Mouse (Mus musculus) neutrophil, adult 83 days (primary cell): ENCODE results near the gene Chst14. TPM values are rescaled to one million over a fixed set of nuclear protein-coding genes. Genes with fewer than 3 reads are reported as not detected.

Experiments
- total RNA-seq, 2 experiments: library from RNA; stranded (reverse); gene quantifications; one replicate each; pipeline ENCODE4 v1.2.4; 2023

Chst14 gene
- 1 to 10 TPM; 3.4 TPM for total RNA-seq

DNA sequence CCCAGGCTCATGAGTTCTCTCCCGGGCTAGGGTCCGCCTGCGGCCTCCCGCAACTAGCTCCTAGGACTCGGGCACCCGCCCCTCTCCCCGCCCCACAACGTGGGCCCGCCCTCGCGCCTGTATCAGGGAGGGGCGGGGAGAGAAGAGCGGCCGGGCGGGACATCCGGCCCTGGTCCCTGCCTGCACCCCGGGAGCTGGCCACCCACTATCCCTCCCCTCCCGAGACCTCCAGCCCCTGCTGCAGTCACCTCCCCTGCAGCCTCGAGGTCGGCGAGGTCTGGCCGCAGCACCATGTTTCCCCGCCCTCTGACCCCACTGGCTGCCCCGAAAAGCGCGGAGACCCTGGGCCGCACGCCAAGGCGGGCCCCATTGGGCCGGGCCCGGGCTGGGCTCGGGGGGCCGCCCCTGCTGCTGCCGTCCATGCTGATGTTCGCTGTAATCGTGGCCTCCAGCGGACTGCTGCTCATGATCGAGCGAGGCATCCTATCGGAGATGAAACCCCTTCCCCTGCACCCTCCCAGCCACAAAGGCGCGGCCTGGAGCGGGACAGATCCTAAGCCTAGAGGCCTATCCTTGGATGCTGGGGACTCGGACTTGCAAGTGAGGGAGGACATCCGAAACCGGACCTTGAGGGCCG is at the start of gene Chst14:
TSS of gene Chst14 (plus strand) at position 136 of the 637 bp plus-strand sequence.

DNA sequence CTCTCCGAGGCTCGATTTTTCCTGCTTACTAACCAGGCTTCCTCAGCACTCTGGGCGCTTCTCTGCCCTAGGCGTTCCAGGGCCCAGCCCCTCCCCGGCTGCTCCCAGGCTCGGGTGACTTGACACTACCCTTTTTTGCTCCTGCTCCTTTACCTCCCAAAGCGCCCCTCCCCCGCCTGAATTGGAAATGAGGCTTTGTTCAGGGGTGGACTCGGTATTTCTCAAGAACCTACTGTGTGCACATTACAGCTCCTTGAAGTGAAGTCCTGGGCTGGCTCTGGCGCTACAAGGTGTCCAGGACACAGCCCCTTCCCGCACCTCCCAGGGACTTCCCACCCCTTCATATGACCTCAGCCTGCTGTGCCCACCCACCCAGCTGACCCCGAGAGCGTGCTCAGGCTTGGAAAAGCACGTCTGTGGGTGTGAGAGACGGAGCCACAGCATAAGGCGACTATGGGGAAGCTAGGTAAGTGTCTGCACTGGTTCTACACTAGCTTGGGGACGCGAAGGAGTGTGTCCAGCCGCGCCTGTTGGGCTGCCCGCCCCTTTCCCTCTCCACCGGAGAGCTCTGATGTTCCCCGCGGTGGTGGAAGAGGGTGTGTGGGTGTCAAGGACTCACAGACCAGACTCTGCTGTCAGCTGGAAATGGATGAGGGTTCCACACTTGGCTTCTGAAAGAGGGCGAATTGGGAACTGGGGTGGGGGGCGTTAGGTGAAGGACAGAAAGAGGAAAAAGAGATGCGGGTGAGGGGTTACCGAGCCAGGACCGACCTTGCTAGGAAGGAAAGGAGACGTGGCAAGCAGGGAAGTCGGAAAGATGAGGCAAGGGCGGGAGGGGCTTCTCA is 26.1 kb upstream of the Chst14 start, which contains the start of gene Bahd1:
TSS of gene Bahd1 (plus strand) at position 397 of the 845 bp plus-strand sequence.

Other genes starting within 250 kb of the Chst14 start
- gene Ankrd63, start 222.5 kb upstream of the Chst14 start, total RNA-seq: under 1 TPM; 0.70 to 0.93 TPM
- 100 to 1,000 TPM; 163 to 171 TPM for gene Plcb2, start 198.1 kb upstream of the Chst14 start, total RNA-seq
- 10 to 100 TPM; 12.9 to 13.3 TPM for gene Inafm2, start 180.7 kb upstream of the Chst14 start, total RNA-seq
- gene Ccdc9b, start 163.8 kb upstream of the Chst14 start, total RNA-seq: under 1 TPM; 0.20 to 0.33 TPM
- gene Phgr1, start 153.7 kb upstream of the Chst14 start, total RNA-seq: not detected
- gene Disp2, start 146.8 kb upstream of the Chst14 start, total RNA-seq: under 1 TPM in 1 of 2 experiments, not detected in 1; 0.04 TPM
- gene Knstrn, start 112.5 kb upstream of the Chst14 start, total RNA-seq: 10 to 100 TPM; 53.2 to 58.7 TPM
- 10 to 100 TPM; 29.2 to 30.5 TPM for gene Ivd, start 64.5 kb upstream of the Chst14 start, total RNA-seq
- gene Bahd1, start 26.1 kb upstream of the Chst14 start, total RNA-seq: 10 to 100 TPM in 1 of 2 experiments, 1 to 10 TPM in 1; 8.5 to 11.6 TPM
- 1 to 10 TPM; 5.9 to 7.0 TPM for gene Ccdc32, start 102.9 kb downstream of the Chst14 start, total RNA-seq
- 1 to 10 TPM; 2.6 to 3.1 TPM for gene Rpusd2, start 108.3 kb downstream of the Chst14 start, total RNA-seq
- gene Knl1, start 120.6 kb downstream of the Chst14 start, total RNA-seq: 10 to 100 TPM; 36.3 to 43.6 TPM
- 10 to 100 TPM; 17.8 to 20.4 TPM for gene Rad51, start 186.3 kb downstream of the Chst14 start, total RNA-seq
- gene Rmdn3, start 230.5 kb downstream of the Chst14 start, total RNA-seq: 10 to 100 TPM in 1 of 2 experiments, 1 to 10 TPM in 1; 9.8 to 11.5 TPM
- not detected for gene Gchfr, start 241.3 kb downstream of the Chst14 start, total RNA-seq
- not detected for gene Gm14137, start 248.0 kb downstream of the Chst14 start, total RNA-seq